Mouse (Mus musculus) adrenal gland, postnatal 4 days (tissue): ENCODE measurements around the gene Fbxl5. TPM values are rescaled to one million over a fixed set of nuclear protein-coding genes. Genes with fewer than 3 reads are reported as not detected.
A peak's percentile ranks its signal among the peaks of the same experiment; 100 is the strongest.

Source experiments
- DNase-seq, 2 experiments: peaks; one replicate each; pipeline ENCODE4 v3.0.0; 2021 to 2022; ENCODE audit warnings: low spot score in 2 of 2, mixed read lengths in 2 of 2
- total RNA-seq, 2 experiments: library from RNA; stranded (reverse); gene quantifications; 2 replicates each; pipeline ENCODE4 v1.2.3; 2021

Fbxl5 gene
- total RNA-seq, 2 experiments from 2014 or later, result 65.3 to 74.3 TPM

DNA sequence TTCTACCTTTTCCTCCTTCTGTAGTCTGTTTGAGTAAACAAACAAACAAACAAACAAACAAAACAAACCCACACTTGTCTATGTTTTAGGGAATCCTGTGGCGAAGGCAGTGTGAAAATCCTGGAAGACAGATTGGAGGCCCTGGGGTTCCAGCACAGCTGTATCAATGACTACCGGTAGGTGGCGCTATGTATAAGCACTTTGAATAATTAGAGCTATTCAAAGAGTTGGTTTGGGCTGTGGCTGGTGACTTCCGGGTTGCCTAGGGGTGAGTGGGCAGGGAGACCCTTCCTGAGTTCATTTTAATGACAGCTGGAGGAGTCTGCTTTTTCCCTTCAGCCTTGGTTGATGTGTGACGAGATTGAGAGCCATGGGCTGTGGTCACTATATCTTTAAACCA lies 15.9 kb upstream of the Fbxl5 start:
- DNase-seq, result peak in 1 of 2 experiments; percentile 24

DNA sequence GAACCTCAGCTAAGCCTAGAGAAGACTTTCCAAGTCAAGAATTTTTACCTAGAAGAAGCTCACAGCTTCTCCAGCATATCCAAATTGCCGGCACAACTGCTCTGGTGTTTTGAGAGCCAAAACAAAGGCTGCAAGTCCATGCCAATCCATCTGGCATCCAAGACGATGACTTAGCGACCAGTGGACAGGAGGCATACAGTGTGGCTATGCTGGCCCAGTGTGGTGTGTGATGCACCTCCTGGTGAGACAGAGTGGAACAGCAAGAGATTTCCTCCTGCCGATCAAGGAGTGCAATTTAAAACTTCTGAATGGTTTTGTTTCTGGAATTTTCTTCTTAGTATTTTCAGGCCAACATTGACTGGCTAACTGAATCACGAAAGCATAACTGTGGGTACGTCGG lies 15.2 kb upstream of the Fbxl5 start:
- DNase-seq, result no peak

DNA sequence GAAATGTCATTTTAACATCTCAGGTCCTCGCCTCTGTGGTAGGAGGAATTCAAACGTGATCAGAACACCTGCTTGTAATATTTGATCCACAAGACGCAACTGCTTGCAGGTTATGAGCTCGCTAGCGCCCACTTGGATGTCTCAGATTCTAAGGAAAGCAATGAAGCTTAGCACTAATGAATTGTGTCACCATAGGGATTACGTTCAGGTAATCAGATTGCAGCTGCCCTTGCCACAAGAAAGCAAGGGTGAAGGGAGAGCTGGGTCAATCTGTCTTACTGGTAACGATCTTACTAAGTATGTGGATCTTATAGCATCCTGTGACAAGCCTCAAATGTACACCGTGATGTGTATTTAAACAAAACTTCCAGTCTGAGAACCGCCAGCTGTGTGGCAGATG lies 5.9 kb upstream of the Fbxl5 start:
- no peak for DNase-seq

DNA sequence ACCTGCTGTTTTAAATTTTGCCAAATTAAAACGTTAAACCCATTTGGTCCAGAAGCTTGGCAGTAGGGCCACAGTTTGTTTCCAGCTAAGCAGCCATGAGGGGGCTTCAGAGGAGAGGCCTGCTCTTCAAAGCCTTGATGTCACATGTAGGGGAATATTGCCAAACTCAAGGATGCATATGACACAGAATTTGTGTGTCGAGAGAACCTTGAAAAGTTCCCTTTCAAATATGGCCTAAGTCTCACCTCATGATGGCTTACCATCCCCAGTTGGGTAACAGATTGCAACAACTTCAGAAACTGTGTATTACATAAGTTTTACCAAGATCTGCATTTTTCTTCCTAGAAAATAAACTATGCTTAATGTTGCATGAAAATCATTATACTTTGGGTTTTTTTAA lies 5.4 kb upstream of the Fbxl5 start:
- DNase-seq, result no peak

DNA sequence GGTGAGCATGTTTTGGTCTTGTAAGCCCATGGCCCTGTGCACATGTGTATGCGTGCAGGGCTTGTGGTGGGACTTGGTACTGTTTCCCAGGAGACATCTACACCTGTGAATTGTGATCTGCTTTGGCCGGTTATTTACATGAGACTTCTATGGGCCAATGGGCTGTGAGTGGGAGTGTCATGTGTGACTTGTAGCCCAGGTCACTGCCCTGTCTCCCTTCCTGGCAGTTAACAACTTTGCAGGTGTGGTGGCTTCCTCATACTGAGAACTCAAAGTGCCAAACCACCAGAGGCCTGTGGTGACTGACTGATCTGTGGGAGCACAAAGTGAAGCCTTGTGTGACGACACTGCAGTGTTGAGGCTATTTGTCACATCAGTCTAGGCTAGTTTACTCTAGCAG lies 3.1 kb upstream of the Fbxl5 start:
- DNase-seq, result no peak

DNA sequence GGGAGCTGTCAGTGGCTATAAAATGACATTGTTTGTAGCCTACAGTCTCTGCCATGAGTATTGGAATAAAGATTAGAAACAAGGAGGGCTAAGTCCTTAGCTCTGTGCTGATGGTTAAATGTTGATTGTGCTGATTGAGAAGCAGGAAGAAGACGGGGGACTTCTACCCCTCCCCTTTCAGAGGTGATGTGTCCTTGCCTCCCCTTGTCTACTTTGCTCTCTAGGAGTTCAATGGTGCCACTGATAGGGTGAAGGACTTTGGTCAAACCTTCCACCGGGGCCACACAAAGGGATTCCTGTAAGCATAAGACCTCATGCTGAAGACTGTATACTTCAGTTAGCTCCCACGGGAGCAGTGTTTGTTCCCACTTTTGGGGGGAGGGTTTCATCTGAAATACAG lies 1.4 kb upstream of the Fbxl5 start:
- no peak for DNase-seq

DNA sequence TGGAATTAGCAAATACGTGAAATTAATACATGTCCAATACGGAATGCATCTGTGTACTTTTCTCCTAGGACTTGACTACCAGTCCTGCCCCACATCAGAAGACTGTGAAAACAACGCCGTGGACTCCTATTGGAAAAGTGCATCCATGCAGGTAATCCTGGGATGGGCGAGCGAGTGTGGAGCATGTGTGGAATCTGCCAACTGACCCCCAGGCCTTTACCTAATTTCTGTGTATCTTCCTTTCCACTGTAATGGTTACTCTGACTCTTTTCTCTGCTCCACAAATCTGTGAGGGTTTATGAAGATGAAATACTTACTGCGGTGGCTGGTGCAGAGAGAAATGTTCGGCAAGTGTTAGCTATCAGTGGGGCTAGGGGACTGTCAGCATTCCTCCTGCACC lies 761 bp upstream of the Fbxl5 start:
- no peak for DNase-seq

DNA sequence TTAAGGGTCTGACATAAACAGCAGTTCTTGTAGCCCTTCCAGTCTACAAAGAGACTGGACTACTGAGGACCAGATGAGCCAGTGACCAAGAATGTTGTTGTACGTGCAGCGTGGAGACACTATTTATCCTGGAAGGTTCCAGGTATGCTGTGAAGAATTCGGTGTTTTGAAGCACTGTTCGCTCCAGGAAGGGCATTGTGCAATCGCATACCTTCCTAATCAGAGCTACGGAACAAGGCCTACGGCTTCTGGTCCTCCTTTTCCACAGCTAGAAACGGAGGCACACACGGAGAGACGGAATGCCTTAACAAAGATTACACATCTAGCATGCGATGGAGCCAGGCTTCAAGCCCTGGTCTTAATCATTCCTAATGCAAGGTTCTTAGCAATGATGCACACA lies 653 bp downstream of the Fbxl5 start:
- DNase-seq, result no peak

DNA sequence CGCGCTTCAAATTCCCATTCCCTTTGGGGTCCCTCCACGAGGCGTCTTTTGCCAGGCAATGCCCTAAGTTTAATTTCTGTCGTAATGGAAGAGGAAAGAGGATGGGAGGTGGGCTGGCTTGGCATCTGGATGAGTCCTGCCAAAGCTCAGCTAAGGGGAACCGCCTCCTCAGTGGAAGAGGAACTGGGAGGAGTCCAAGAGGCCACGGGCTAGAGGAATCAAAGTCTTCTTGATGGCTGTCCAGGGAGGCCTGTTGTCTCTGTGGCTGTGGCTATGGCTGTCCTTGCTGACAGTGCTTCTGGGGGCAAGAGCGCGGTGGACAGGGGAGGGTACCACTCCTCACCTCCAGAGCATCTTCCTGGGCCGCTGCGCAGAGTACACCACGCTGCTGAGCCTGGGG lies 2.7 kb downstream of the Fbxl5 start, which contains the start of gene Bst1:
Gene Bst1 (plus strand): TSS at position 191 of the 400 bp plus-strand sequence.
- no peak for DNase-seq

DNA sequence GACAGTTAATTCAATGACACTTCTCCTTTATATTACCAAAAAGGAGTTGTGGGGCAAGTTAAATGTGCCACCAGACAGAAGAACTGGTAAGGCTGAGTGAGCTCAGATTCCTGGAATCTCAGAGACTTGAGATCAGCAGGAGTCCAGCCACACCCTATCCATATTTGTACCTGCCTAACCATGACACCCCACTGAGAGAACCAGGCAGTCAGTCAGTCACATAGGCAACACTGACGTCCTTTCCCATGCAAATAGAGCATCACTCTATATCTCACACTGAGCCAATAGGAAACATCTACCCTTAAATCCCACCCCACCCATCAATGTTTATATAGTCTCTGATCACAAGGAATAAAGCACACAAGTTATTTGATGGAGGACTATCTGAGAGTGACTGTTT lies 5.7 kb downstream of the Fbxl5 start:
- DNase-seq, result no peak

DNA sequence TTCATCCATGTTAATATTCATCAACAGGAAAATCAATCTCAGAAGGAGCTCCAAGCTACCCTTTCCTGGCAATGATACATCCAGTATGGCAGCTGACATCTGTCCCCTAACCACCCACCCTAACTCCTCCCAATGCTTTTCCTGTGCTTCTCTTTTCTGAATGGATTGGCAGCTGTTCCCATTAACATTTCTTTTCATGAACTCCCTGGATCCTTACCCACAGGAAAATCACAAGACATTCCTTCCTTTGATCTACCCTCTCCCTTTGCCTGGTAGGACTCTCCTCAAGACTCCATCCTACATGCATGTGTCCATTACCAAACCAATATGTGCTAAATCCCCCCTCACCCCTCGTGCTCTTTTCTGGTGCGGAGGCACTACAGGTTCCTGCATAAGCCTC lies 6.9 kb downstream of the Fbxl5 start:
- no peak for DNase-seq

DNA sequence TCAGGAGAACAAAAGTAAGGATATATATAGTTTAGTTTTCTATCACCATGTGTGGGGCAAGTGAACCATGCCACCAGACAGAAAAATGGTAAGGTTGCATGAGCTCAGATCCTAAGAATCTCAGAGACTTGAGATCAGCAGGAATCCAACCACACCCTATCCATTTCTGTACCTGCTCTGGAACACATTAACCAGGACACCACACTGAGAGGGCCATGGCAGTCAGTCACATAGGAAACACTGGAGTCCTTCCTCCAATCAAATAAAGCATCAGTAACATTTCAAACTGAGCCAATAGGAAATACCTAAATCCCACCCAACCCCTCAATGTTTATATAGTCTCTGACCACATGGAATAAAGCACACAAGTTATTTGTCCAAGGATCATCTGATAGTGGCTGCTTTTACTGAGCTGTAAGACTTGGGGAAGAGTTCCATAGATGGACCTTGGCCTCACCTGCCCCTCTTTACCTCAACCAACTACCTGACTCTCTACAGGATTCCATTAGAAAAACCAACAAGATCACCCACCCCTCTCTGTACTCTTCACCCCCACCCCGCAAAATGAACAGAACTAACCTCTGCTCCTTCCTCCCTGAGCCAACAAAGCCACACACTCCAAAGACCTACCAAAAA lies 10.9 kb downstream of the Fbxl5 start:
- no peak for DNase-seq

DNA sequence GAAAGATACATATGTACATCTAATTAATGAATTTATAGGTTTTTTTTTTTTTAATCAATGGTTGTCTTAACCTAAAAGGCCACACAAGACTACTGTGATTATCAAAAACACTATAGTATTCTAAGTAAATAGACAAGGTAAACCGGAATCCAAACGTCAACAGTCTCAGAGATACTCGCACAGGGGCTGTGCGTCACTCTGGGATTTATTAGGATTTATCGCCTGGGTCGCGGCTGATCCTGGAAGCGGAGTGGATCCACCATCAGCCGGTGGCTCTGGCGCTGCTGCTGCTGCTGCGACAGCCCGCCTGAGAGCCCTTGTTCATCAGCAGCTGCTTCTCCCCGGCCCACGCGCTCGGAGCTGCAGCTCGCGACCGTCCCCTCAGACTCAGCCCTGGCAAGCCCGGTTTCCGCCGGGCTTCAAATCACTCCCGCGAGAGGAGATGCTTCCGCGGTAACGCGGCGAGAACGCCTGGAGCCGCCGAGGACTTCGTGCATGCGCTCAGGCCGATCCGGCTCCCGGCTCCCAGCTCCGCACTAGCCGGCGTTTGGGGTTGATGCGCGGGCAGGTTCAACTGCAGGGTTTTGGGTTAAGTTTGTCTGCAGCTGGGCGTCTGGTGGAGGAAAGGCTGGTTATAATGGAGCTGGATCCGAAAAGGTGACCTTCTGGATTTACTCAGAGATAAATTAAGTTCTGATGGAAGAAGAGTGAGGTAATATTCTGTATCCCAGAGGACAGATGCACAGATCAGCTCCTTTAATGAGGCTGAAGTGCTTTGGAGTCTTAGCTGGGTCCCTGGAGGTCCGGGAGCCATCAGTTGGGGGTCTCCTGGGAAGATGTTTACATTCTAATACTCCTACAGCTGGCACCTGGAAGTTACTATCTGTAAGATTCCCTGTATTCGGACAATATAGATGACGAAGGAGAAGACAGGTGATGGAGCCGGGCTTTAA lies 13.4 kb downstream of the Fbxl5 start:
- peak; percentile 50 to 76 for DNase-seq

DNA sequence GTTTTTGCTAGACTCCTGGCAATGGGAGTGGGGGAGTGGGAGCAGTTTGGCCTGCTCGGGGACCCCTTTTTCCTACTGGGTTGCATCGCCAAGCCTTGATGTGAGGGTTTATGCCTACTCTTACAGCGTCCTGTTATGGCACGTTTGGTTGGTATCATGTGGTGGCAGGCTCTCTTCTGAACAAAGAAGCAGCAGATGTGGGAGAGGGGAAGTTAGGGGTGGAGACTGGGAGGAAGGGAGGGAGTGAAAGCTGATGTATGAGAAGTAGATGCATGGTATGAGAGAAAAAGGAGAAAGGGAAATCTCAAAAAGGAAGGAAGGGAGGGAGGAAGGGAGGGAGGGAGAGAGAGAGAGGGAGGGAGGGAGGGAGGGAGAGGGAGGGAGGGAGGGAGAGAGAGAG lies 14.5 kb downstream of the Fbxl5 start:
- no peak for DNase-seq

DNA sequence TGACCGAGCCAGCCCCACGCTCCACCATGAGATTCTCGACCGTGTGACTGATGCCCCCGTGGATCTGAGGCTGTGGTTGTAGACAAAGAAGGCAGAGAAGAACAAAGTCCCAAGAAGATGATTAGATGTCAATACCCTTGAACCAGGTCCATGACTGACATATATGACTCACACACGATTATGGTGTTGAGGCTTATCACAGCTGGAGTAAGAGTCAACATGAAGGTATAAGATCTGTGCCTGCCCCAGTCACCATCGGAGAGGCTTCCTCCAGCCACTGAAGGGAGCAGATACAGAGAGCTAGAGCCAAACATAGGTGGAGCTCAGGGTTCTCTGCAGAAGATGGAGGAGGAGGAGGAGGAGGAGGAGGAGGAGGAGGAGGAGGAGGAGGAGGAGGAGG lies 15.1 kb downstream of the Fbxl5 start:
- DNase-seq, result no peak

DNA sequence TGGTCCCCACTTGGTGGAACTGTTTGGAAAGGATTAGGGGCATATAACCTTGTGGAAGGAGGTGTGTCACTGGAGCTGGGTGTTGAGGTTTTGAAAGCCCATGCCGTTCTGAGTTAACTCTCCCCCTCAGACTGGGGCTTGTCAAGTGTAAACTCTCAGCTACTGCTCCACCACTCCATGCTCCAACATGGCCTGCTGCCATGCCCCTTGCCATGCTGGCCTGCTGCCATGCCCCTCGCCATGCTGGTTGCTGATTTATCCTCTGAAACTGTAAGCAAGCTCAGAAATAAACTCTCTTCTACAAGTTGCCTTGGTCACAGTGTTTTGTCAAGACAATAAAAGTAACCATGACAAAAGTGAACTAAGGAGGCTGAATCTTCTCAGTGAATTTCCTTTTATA lies 16.0 kb downstream of the Fbxl5 start:
- DNase-seq, result no peak

DNA sequence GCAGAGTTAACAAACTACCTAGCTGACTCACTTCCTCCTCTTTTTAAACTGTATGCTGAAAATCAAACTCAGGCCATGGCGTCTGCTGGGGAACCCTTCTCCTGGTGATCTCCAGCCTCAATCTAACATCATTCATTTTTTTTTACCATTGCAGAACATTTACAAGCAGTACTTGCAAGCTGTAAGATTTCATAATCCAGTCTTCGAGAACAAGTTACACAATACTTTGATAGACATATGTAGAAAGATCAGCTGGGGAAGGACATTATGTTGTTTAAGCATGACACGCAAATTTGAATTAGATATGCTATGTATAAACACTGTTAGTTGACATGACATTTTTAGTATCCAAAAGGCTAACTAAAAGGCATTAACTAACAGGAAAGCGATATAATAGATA lies 19.6 kb downstream of the Fbxl5 start:
- DNase-seq, result no peak

DNA sequence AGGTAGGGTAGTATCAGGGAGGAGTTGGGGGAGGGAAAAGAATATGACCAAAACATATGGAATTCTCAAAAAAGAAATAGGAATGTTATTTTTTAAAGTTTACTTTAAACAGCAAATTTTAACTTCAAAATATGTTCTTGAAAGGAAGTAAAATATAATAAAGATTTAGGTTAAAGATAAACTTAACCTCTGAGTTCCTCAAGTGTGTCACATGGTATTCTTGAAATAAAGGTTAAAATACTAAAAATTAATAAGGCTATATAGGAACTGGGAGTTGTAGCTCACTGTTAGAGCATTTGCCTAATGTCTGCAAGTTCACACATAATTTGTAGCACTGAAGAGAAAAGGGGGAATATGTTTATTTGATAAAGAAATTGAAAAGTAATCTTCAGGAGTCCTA lies 20.2 kb downstream of the Fbxl5 start:
- DNase-seq, result no peak

DNA sequence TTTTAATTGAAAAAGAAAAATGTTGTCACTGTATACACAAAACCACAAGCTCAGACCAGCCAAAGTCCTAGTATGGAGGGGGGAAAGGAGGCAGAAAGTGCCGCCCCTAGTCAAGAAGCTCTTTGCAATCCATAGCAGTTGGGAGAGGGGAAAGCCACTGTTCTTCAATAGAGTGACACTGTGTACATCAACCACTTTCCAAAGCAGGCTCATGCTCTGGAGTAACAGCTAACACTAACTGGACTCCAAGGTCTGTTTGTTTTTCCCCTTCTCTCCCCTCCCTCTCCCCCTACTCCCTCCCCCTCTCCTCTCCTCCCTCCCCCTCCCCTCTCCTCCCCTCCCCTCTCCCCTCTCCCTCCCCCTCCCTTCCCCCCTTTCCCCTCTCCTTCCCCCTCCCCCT lies 20.7 kb downstream of the Fbxl5 start:
- DNase-seq, result no peak

DNA sequence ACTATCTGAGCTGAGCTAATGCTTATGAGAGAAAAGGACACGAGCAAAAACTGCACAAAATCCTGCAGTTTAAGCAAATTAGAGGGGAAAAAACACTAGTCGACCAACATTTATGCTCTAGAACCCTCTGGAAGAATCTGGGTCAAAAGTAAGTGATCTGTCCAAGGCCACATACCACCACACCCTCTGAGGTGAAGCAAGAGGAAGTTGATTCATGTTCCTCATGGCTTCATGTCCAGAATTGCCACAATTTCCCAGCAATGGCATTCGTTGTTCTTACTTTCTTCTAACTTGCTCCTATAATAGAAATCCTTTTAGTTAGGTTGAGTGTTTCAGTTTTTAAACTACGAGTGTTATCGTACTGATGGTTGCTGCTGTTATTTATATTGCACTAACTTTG lies 21.9 kb downstream of the Fbxl5 start:
- no peak for DNase-seq

DNA sequence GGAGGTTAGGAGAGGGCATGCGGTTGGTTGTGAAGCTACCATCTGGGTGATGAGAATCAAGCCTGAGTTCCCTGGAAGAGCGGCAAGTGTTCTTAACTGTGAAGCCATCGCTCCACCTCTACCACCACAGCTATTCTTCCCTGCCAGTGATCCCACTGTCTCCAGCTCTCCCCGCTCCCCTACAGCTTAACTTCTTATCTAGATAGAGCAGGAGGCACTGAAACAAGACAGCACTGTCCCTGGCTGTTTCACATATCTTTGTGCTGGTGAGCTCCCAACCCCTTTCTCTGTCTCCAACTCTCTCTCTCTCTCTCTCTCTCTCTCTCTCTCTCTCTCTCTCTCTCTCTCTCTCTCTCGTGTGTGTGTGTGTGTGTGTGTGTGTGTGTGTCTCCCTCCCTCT lies 29.1 kb downstream of the Fbxl5 start:
- DNase-seq, result no peak

DNA sequence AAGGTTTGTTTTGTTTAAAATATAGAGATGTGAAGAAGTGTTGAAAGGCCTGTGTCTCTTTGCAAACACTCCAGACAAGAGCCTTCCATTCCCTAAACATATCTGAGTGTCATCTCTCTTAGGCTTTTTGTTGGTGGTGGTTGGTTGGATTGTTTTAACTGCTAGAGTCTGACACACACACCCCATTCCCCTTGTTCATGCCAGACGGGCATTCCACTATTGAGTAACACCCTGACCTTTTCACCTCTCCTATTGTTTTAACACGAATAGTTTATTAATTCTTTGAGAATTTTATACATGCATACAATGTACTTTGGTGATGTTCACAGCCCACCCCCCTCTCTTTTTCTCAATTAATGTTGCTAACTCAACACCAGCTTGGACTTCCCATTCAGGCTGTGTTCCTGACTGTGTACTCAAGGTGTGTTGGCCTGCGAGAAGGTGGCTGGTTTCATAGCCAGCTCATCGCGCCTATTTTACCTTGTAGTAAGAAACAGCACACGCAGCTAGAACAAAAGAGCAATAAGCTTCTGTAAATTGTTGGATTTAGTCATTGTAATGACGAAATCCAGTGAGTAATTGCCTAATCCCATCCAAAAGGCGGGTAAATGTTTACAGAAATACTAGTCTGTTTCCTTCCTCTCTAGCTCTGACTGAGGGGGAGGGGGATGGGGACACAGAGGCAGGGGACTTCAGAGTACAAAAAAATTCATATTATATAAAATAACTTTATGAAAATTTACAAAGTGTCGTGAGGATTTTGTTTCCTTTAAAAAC lies 33.3 kb downstream of the Fbxl5 start:
- no peak for DNase-seq
